Mouse (Mus musculus): ENCODE results near the gene Foxn3.

Foxn3 gene

GRCm38 (mm10) chr12:99321633-99322431, 241.6 kb downstream of the Foxn3 start:
- TF ChIP-seq GATA4 (IDR thresholded peaks at IDR 0.05; ENCODE audit: insufficient replicate concordance, low read length), result no peak

DNA sequence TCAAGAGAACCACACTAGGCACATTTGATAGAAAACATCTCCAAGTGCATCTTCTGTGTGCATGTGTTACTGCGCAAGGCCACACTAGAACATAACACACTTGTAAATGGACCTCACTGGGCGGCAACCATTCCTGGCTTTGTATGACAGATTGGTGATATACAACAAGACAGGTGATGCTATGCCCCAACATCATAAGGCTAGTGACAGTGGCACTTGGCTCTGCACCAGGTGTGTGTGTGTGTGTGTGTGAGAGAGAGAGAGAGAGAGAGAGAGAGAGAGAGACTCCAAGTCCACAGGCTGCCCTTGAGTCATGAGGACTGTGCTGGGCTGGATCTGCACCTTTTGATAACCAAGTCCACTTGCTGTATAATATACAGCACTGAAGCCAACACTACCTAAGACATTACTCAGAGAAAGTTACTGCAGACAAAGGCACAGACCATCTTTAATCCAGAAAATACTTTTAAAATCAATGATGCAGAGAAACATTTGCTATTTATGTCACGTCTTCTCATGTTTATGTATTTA, 242.4 kb downstream of the Foxn3 start:
- no peak for TF ChIP-seq GATA4 (IDR thresholded peaks at IDR 0.05; ENCODE audit: insufficient replicate concordance, low read length)

- no peak for TF ChIP-seq GATA4 (IDR thresholded peaks at IDR 0.05; ENCODE audit: insufficient replicate concordance, low read length)
These were observed 243.5 kb downstream of the Foxn3 start for GRCm38 (mm10) chr12:99319896-99320295.

DNA sequence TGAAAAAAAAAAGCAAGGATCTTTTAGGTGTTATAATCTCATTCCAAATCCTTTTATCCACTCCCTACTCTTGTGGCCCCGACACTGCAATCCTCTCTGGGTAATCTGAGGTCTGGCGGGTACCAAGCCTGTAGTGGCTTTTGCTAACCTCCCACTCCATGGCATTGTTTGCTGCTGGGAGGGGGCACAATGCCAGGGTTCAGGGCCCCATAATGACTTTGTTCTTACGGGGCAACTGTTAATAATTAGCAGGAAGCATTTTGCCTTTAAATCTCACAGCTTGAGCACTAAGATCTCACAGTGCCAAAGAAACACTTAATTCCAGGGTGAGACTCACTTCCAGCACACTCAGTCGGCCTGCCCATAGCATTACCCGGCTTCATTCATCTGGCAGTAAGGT, 244.2 kb downstream of the Foxn3 start:
- no peak for TF ChIP-seq GATA4 (IDR thresholded peaks at IDR 0.05; ENCODE audit: insufficient replicate concordance, low read length)

- TF ChIP-seq GATA4 (IDR thresholded peaks at IDR 0.05; ENCODE audit: insufficient replicate concordance, low read length), result no peak
These were observed 247.5 kb downstream of the Foxn3 start for GRCm38 (mm10) chr12:99315931-99316330.

DNA sequence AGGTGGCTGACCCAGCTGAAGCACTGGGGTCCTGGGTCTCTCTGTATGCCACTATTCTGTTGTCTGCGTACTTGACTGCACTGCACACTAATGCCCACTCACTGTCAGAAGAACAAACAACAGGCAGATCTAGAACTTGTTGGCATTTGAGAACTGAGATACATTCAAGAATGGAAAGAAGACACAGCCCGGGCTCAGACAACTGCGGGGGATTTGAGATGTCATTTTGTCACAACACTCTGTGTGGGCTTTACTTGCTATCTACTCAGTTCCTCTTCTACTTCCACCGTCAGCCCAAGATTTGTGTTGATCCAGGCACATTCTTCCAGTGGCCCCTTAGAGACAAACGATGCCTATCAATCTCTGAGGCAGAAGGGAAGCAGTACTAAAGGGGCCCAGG, 248.6 kb downstream of the Foxn3 start:
- no peak for TF ChIP-seq GATA4 (IDR thresholded peaks at IDR 0.05; ENCODE audit: insufficient replicate concordance, low read length)

GRCm38 (mm10) chr12:99311303-99311702, 252.1 kb downstream of the Foxn3 start:
- no peak for TF ChIP-seq GATA4 (IDR thresholded peaks at IDR 0.05; ENCODE audit: insufficient replicate concordance, low read length)

GRCm38 (mm10) chr12:99309937-99310336, 253.4 kb downstream of the Foxn3 start:
- TF ChIP-seq GATA4 (IDR thresholded peaks at IDR 0.05; ENCODE audit: insufficient replicate concordance, low read length), result no peak

- TF ChIP-seq GATA4 (IDR thresholded peaks at IDR 0.05; ENCODE audit: insufficient replicate concordance, low read length), result no peak
These were observed 254.8 kb downstream of the Foxn3 start for GRCm38 (mm10) chr12:99308541-99309089.

GRCm38 (mm10) chr12:99306536-99307204, 256.7 kb downstream of the Foxn3 start:
- TF ChIP-seq GATA4 (IDR thresholded peaks at IDR 0.05; ENCODE audit: insufficient replicate concordance, low read length), result no peak

GRCm38 (mm10) chr12:99305784-99306535, 257.4 kb downstream of the Foxn3 start:
- TF ChIP-seq GATA4 (IDR thresholded peaks at IDR 0.05; ENCODE audit: insufficient replicate concordance, low read length), result no peak

DNA sequence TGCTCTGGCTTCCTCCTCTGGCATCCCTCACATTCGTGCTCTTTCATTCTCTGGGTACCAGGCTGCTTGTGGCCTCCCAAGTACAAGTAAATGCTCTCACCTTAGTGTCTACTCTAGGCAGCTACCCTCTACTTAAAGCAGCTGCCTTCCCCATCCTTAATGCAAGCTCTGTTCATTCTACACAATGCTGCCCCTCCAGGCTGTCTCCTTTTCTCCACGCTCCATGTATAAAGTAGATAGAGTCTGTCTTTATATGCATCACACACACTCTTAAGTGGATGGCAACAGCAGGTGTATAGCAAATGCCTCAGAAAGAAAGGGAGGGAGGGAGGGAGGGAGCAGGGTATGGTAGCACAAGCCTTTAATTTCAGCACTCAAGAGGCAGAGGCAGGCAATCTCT, 258.1 kb downstream of the Foxn3 start:
- no peak for TF ChIP-seq GATA4 (IDR thresholded peaks at IDR 0.05; ENCODE audit: insufficient replicate concordance, low read length)

- no peak for TF ChIP-seq GATA4 (IDR thresholded peaks at IDR 0.05; ENCODE audit: insufficient replicate concordance, low read length)
These were observed 259.3 kb downstream of the Foxn3 start for GRCm38 (mm10) chr12:99304056-99304455.

DNA sequence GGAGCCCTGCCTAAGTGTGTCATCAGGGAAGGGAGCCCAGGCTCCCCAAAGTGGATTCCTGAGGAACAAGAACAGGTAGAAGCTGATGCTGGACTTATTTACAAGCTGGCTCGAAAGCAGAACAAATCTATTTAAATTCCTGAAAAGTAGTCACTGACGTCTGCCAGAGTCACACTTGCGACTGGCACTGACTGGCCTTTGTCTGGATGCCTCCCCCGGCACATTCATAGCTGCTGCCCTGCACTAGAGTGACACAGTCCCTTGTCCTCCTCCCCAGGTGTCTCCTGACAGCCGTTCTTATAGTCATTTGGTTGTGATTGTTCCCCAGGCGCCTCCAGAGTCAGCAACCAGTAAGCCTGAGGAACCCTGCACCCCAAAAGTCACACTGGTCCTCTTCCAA, 259.8 kb downstream of the Foxn3 start:
- TF ChIP-seq GATA4 (IDR thresholded peaks at IDR 0.05; ENCODE audit: insufficient replicate concordance, low read length), result no peak

DNA sequence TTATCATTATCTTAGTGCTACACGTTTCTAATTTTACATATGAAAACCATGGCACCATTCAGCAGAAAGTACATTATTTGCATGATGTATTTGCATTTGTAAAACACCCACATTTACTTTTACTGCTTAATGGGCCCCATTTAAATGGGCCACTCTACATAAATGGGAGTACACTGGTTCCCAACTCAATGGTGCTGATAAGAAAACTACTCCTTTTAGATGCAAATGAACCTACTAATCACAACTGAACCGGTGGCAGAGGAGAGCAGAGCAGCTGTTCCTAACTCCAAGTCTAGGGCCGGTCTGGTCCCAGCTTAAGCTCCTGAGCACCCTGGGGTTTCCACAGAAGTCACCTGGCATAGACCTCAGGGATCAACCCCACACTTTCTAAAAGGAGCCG, 263.5 kb downstream of the Foxn3 start:
- TF ChIP-seq GATA4 (IDR thresholded peaks at IDR 0.05; ENCODE audit: insufficient replicate concordance, low read length), result no peak
